Mouse (Mus musculus) cortical plate, adult 2 months (tissue): ENCODE measurements at regions not wholly inside any gene's neighbourhood (a gene's known extent, or its start where the extent isn't known, plus 50 kb on each side); places are given as distances from the start of the nearest gene placed in this dataset.

ENCODE experiments used
- CTCF ChIP-seq: fragments of 200-500 bp; IDR thresholded peaks from 2 replicates; pipeline ENCODE4 v1.5.1; 2011; ENCODE audit warnings: mild to moderate bottlenecking, control low read depth, low read length; ENCODE audit not compliant: insufficient read depth; ENCODE audit errors: extremely low read depth
- POLR2A ChIP-seq: fragments of 200-500 bp; IDR thresholded peaks from 2 replicates; pipeline ENCODE4 v1.6.1; 2011; ENCODE audit warnings: mild to moderate bottlenecking, low read length, control low read depth; ENCODE audit not compliant: insufficient read depth; ENCODE audit errors: extremely low read depth

DNA sequence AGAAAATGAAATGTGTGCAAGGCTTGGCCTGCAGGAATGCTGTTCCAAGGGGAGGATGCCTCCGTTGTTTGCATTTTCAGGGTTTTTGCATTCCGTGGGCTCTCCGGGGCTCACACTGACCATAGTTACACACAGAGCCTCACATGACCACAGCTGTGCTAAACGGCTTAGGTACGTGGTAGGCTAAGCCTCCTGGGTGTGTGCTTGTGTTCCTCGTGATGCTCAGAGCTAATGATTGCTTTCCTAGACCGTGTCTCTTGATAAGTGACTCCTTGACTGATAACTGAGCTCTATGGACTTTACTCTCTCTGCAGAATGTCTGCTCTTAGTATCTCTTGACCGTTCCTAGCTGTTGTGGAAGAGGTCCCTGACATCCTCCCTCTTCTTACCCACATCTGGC is 238.9 kb upstream of the Foxq1 start:
- TF ChIP-seq CTCF (no peak), POLR2A (no peak)
